Mouse (Mus musculus): ENCODE measurements around the gene Metap1d. TPM values are rescaled to one million over a fixed set of nuclear protein-coding genes. Genes with fewer than 3 reads are reported as not detected.

The Metap1d gene
- polyA plus RNA-seq, 1 experiment from 2014 or later, result 46.5 TPM

DNA sequence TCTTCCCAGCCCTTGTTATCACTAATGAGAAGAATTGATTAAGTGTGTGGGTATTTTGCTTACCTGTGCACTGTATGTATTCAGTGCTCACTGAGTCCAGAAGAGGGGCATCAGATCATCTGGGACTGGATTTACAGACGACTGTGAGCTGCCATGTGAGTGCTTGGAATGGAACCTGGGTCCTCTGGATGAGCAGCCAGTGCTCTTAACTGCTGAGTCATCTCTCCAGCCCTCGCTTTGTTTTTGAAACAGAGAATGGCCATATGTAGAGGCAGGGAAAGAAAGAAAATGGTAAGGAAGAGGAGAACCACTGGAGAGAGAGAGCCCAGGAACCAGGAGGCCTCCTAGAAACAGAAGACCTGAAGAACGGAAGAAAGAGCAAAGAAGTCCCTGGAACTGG, 9.5 kb downstream of the Metap1d start:
- no peaks in the 10 kb centered on the region for H3K36me3 ChIP-seq (ENCODE audit: control insufficient read depth, insufficient read depth)
- H3K27me3 ChIP-seq (ENCODE audit: control insufficient read depth, insufficient read depth, low read length), result no peaks in the 10 kb centered on the region
- ATAC-seq (replicated peaks; ENCODE audit: extremely low read depth, insufficient read depth, low FRiP score), result no peak
- WGBS, result 69% methylated on average over 3 of the region's 3 CpGs
- H3K9me3 ChIP-seq (replicated peaks; ENCODE audit: control insufficient read depth, low read length), result no peaks in the 10 kb centered on the region
- no peak overlapping the region for H3K4me3 ChIP-seq (ENCODE audit: low read length)
- no peak overlapping the region for H3K27ac ChIP-seq (ENCODE audit: low read length)
- no peaks in the 10 kb centered on the region for H3K4me1 ChIP-seq (ENCODE audit: control insufficient read depth, insufficient read depth, low read length)
- H3K9ac ChIP-seq (ENCODE audit: low read length), result no peak overlapping the region
- H3K4me2 ChIP-seq (ENCODE audit: low read depth, low read length), result no peak overlapping the region

DNA sequence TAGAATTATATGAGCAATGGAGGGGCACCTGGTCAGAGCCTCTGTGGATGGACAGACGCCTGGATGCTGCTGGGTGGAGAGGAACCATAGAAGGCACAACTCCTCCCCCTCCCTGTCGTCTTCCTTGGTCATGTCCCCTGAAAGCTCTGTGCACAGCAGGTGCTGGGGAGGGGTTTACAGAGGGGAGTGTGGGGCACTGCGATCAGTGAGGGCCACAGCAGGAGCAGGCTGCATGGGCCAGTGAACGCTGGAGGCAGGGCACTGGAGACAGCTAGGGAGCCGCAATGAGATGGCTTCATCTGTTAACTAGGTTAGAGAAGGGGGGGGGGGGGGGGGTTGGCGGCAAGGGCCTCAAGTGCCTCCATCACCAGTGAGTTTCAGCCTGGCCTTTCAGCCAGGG, 13.0 kb downstream of the Metap1d start:
- no peak overlapping the region for H3K4me3 ChIP-seq (ENCODE audit: low read length)
- 26% methylated on average over 5 of the region's 6 CpGs for WGBS
- H3K27me3 ChIP-seq (ENCODE audit: control insufficient read depth, insufficient read depth, low read length), result no peaks in the 10 kb centered on the region
- H3K9ac ChIP-seq (ENCODE audit: low read length), result no peak overlapping the region
- no peaks in the 10 kb centered on the region for H3K9me3 ChIP-seq (replicated peaks; ENCODE audit: control insufficient read depth, low read length)
- H3K27ac ChIP-seq (ENCODE audit: low read length), result no peak overlapping the region
- no peak overlapping the region for H3K4me2 ChIP-seq (ENCODE audit: low read depth, low read length)
- H3K36me3 ChIP-seq (ENCODE audit: control insufficient read depth, insufficient read depth), result no peaks in the 10 kb centered on the region
- no peaks in the 10 kb centered on the region for H3K4me1 ChIP-seq (ENCODE audit: control insufficient read depth, insufficient read depth, low read length)
- ATAC-seq (replicated peaks; ENCODE audit: extremely low read depth, insufficient read depth, low FRiP score), result no peak

DNA sequence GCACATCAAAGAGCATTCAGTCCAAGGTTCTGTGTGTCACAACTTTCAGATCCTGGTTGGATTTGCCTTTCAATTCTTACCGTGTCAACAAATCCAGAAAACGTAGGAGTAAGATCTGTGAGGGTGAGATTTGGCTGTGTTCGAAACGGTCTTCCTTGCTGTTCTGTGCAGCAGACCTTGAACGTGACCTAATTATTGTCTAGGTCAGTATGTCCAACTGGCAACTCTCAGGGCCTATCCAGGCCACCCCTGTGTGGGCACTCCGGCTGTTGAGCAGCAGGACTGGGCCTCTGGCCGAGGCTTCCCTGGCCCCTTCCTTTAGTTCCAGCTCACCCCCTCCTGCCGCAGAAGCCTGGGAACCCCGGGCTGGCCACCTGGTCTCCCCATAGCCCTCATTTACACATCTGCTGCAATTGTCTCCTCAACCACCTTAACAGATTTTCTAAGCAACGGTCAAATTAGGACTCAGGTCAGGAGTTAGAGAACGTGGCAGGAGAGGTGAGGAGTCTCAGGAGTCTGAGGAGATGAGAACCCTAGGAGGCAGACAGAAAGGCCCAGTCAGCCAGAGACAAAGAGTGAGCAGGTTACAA, 13.9 kb downstream of the Metap1d start:
- Histone ChIP-seq H3K27ac (ENCODE audit: low read length) (no peak overlapping the region), H3K9ac (ENCODE audit: low read length) (no peak overlapping the region), H3K36me3 (ENCODE audit: control insufficient read depth, insufficient read depth) (no peaks in the 10 kb centered on the region), H3K9me3 (replicated peaks; ENCODE audit: control insufficient read depth, low read length) (no peaks in the 10 kb centered on the region), H3K4me2 (ENCODE audit: low read depth, low read length) (no peak overlapping the region), H3K27me3 (ENCODE audit: control insufficient read depth, insufficient read depth, low read length) (no peaks in the 10 kb centered on the region), H3K4me1 (ENCODE audit: control insufficient read depth, insufficient read depth, low read length) (no peaks in the 10 kb centered on the region), H3K4me3 (ENCODE audit: low read length) (no peak overlapping the region)
- no peak for ATAC-seq (replicated peaks; ENCODE audit: extremely low read depth, insufficient read depth, low FRiP score)
- 75% methylated on average over 11 of the region's 11 CpGs for WGBS

DNA sequence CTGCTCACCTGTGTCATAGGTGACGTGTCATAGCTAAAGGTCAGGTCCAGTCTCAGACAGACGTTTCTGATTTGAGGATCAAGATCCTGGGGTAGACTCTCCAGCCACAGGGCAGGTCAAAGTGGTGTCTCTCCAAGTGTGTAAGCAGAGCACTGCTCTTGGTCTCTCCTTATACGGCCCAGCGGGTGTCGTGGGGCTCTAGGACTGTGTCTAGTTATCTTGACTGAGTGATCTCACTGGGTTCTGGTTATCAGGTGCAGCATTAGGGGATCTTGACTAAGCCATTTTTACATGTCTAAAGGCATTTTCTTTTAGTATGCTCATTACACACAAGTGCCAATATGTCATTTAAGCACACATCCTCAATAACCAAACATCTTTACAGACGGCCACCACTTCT, 18.0 kb downstream of the Metap1d start:
- no peak overlapping the region for H3K9ac ChIP-seq (ENCODE audit: low read length)
- WGBS, result 82% methylated on average over 6 of the region's 6 CpGs
- H3K9me3 ChIP-seq (replicated peaks; ENCODE audit: control insufficient read depth, low read length), result no peaks in the 10 kb centered on the region
- H3K4me1 ChIP-seq (ENCODE audit: control insufficient read depth, insufficient read depth, low read length), result no peaks in the 10 kb centered on the region; the same call in 1 of the 2 replicates
- H3K27me3 ChIP-seq (ENCODE audit: control insufficient read depth, insufficient read depth, low read length), result no peaks in the 10 kb centered on the region
- no peak for ATAC-seq (replicated peaks; ENCODE audit: extremely low read depth, insufficient read depth, low FRiP score)
- H3K4me3 ChIP-seq (ENCODE audit: low read length), result no peak overlapping the region
- H3K27ac ChIP-seq (ENCODE audit: low read length), result no peak overlapping the region
- no peak overlapping the region for H3K4me2 ChIP-seq (ENCODE audit: low read depth, low read length)
- H3K36me3 ChIP-seq (ENCODE audit: control insufficient read depth, insufficient read depth), result no peaks in the 10 kb centered on the region

DNA sequence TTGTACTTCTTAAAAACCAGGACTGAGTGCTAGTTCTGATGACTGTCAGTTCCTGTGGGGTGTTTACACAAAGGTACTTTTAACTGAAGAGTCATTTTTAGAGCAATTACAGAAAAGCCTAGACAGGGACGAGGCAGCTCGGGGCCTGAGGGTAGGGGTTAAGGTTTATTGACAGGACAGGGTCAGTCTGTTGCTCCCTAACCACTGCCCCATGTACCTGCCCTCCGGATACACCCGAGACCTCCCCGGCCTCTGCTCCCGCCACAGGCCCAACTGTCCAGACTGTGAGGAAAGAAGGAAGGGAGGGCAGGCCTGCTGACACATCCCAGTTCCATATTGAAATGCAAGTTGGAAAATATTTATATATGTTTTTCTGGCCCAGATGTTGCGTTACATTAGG, 20.8 kb downstream of the Metap1d start:
- Histone ChIP-seq H3K27ac (ENCODE audit: low read length) (no peak overlapping the region), H3K9ac (ENCODE audit: low read length) (no peak overlapping the region), H3K27me3 (ENCODE audit: control insufficient read depth, insufficient read depth, low read length) (no peaks in the 10 kb centered on the region), H3K4me2 (ENCODE audit: low read depth, low read length) (no peak overlapping the region), H3K9me3 (replicated peaks; ENCODE audit: control insufficient read depth, low read length) (peaks cover 5% of the 10 kb centered on the region), H3K4me1 (ENCODE audit: control insufficient read depth, insufficient read depth, low read length) (no peaks in the 10 kb centered on the region; the same call in 1 of the 2 replicates), H3K36me3 (ENCODE audit: control insufficient read depth, insufficient read depth) (no peaks in the 10 kb centered on the region), H3K4me3 (ENCODE audit: low read length) (no peak overlapping the region)
- 66% methylated on average over 7 of the region's 7 CpGs for WGBS
- no peak for ATAC-seq (replicated peaks; ENCODE audit: extremely low read depth, insufficient read depth, low FRiP score)

DNA sequence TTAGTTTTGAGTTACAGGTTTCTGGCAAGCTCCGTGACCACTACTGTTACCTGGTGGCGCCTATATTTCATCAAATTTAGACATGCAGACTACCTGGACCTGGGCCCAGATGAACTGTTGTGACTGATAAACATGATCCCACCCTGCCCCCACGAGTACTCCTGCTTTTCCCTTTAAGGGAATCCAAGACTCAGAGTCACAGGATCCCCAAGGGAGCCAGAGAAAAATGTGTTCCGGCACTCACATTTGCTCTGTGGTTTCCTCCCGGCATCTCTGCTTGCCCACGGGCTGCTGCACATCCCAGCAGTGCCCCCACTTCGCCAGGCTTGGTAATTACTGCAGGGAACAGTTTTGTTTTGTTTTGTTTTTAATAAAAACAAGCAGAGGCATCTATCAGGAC, 21.3 kb downstream of the Metap1d start:
- Histone ChIP-seq H3K9ac (ENCODE audit: low read length) (no peak overlapping the region), H3K4me1 (ENCODE audit: control insufficient read depth, insufficient read depth, low read length) (no peaks in the 10 kb centered on the region; the same call in 1 of the 2 replicates), H3K27me3 (ENCODE audit: control insufficient read depth, insufficient read depth, low read length) (no peaks in the 10 kb centered on the region), H3K27ac (ENCODE audit: low read length) (no peak overlapping the region), H3K36me3 (ENCODE audit: control insufficient read depth, insufficient read depth) (no peaks in the 10 kb centered on the region), H3K4me2 (ENCODE audit: low read depth, low read length) (no peak overlapping the region), H3K4me3 (ENCODE audit: low read length) (no peak overlapping the region), H3K9me3 (replicated peaks; ENCODE audit: control insufficient read depth, low read length) (peaks cover 5% of the 10 kb centered on the region)
- 43% methylated on average over 7 of the region's 7 CpGs for WGBS
- no peak for ATAC-seq (replicated peaks; ENCODE audit: extremely low read depth, insufficient read depth, low FRiP score)

DNA sequence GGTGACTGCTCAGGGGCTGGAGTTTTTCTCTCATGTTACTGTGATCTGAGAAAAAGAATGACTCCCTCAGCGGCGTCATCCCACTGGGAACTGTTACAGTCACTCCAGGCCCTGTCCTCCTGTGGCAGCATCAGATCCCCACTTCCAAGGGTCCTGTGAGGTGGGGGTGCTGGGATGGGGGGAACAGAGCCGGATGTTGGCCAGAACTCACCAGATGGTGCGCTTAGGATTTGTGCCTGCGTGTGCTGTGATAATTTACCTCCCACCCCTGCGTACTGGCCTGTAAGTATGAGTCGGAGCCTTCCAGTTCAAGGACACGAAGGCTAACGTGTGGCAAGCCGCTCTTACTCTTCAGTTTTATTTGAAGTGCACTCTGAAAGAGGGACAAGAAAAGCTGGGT, 22.2 kb downstream of the Metap1d start:
- H3K9me3 ChIP-seq (replicated peaks; ENCODE audit: control insufficient read depth, low read length), result peaks cover 5% of the 10 kb centered on the region
- H3K27me3 ChIP-seq (ENCODE audit: control insufficient read depth, insufficient read depth, low read length), result no peaks in the 10 kb centered on the region
- H3K9ac ChIP-seq (ENCODE audit: low read length), result no peak overlapping the region
- peaks cover 3% of the 10 kb centered on the region; the same call in 1 of the 2 replicates for H3K4me1 ChIP-seq (ENCODE audit: control insufficient read depth, insufficient read depth, low read length)
- ATAC-seq (replicated peaks; ENCODE audit: extremely low read depth, insufficient read depth, low FRiP score), result no peak
- H3K27ac ChIP-seq (ENCODE audit: low read length), result no peak overlapping the region
- H3K36me3 ChIP-seq (ENCODE audit: control insufficient read depth, insufficient read depth), result no peaks in the 10 kb centered on the region
- 77% methylated on average over 10 of the region's 10 CpGs for WGBS
- no peak overlapping the region for H3K4me3 ChIP-seq (ENCODE audit: low read length)
- no peak overlapping the region for H3K4me2 ChIP-seq (ENCODE audit: low read depth, low read length)

DNA sequence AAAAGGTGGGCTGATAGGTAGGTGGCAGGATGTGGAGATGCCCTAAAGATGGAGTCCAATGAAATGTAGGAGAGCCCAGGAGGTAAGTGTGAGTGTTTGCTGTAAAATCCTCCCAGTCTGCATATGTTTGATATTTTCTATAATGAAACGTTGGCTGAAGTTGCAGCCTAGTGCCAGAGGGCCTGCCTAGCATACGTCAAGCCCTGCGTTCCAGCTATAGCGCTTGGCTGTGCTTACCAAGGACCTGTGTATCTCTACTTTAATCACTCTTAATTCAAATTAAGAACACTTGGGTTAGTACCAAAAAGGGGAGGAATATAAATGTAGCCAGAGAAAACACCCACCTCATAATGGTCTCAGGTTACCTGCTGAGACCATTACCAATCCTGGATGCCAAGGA, 22.7 kb downstream of the Metap1d start:
- Histone ChIP-seq H3K9ac (ENCODE audit: low read length) (no peak overlapping the region), H3K4me3 (ENCODE audit: low read length) (no peak overlapping the region), H3K4me1 (ENCODE audit: control insufficient read depth, insufficient read depth, low read length) (peaks cover 3% of the 10 kb centered on the region; the same call in 1 of the 2 replicates), H3K27me3 (ENCODE audit: control insufficient read depth, insufficient read depth, low read length) (no peaks in the 10 kb centered on the region), H3K4me2 (ENCODE audit: low read depth, low read length) (no peak overlapping the region), H3K9me3 (replicated peaks; ENCODE audit: control insufficient read depth, low read length) (peaks cover 5% of the 10 kb centered on the region), H3K27ac (ENCODE audit: low read length) (no peak overlapping the region), H3K36me3 (ENCODE audit: control insufficient read depth, insufficient read depth) (no peaks in the 10 kb centered on the region)
- no peak for ATAC-seq (replicated peaks; ENCODE audit: extremely low read depth, insufficient read depth, low FRiP score)
- WGBS, result 88% methylated on average over 4 of the region's 4 CpGs

DNA sequence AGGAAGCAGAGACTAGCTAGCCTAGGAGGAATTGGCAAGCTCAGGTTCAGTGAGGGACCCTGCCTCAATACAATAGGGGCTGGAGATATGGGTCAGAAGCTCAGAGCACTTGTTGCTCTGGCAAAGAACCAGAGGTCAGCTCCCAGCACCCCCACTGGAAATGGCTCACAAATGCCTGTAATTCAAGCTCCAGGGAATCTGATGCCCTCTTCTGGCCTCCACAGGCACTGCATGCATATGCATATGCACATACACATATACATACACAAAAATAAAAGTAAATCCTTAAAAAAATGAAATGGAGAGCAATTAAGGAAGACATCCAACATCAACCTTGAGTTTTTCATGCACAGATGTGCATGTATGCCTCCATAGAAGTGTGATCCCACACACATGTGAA, 24.7 kb downstream of the Metap1d start:
- Histone ChIP-seq H3K27ac (ENCODE audit: low read length) (no peak overlapping the region), H3K4me2 (ENCODE audit: low read depth, low read length) (no peak overlapping the region), H3K4me1 (ENCODE audit: control insufficient read depth, insufficient read depth, low read length) (peaks cover 3% of the 10 kb centered on the region; the same call in 1 of the 2 replicates), H3K27me3 (ENCODE audit: control insufficient read depth, insufficient read depth, low read length) (no peaks in the 10 kb centered on the region), H3K9me3 (replicated peaks; ENCODE audit: control insufficient read depth, low read length) (peaks cover 5% of the 10 kb centered on the region), H3K36me3 (ENCODE audit: control insufficient read depth, insufficient read depth) (no peaks in the 10 kb centered on the region), H3K9ac (ENCODE audit: low read length) (no peak overlapping the region), H3K4me3 (ENCODE audit: low read length) (no peak overlapping the region)
- no peak for ATAC-seq (replicated peaks; ENCODE audit: extremely low read depth, insufficient read depth, low FRiP score)
